Mouse (Mus musculus): ENCODE measurements around the gene Rad51ap2. TPM values are rescaled to one million over a fixed set of nuclear protein-coding genes. Genes with fewer than 3 reads are reported as not detected.

The Rad51ap2 gene
- polyA plus RNA-seq, 1 experiment from 2014 or later, result 0.36 TPM

DNA sequence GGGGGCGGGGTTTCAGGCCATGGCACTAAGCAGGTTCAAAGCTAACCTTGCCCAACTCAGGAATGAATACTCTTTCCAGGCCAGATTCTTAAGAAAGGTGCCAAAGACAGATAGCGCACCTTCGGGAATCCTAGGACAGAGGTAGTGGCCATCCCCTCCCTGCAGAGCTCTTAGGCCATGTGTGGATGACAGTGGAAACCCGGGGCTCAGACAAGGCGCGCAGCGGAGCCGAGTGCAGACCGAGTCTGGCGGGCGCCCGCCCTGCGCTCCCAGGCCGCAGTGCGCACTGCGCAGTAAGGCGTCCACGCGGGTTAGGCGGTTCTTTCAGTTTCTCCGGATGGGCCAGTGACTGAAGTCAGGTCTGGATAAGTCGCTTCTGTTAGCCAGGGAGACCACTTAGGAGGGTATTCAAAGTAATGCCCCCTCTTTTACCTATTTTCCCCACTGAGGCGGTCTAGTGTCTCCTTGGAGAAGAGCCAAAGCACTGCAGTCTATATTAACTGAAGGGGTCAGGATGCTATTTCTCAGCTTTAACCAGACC is 17.9 kb upstream of the Rad51ap2 start:
- peaks cover 5% of the 10 kb centered on the region; the same call in 1 of the 2 replicates for H3K27me3 ChIP-seq (replicated peaks)
- WGBS, result 26% methylated on average over 23 of the region's 23 CpGs
- no peaks in the 10 kb centered on the region for H3K36me3 ChIP-seq
- H3K4me3 ChIP-seq (replicated peaks), result peak overlapping the region; percentile 52
- peak overlapping the region; percentile 68 for H3K4me2 ChIP-seq
- peaks cover 25% of the 10 kb centered on the region for H3K4me1 ChIP-seq
- H3K9me3 ChIP-seq (replicated peaks), result no peaks in the 10 kb centered on the region
- ATAC-seq (ENCODE audit: low FRiP score), result no peak
- H3K9ac ChIP-seq (replicated peaks), result no peak overlapping the region
- no peak overlapping the region for H3K27ac ChIP-seq (replicated peaks)

DNA sequence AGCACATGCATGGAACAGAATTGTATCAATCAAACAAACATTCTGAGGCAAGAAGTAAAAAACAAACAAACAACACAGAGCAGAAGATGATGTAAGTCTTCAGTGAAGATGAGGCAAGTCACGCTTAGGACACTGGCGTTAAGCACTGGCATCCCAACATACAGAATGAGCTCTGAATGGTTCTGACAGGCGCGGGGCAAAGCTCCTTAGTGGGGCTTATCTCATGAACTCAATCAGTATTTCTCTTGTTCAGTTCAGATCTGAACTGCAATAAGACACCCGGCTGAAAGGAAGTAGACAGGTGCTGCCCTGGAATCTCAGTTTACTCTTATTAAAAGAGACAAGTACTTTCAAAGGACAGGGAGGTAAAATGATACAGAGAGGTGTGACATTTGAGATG is 1.7 kb upstream of the Rad51ap2 start:
- no peak for ATAC-seq (ENCODE audit: low FRiP score)
- H3K27me3 ChIP-seq (replicated peaks), result no peaks in the 10 kb centered on the region
- no peak overlapping the region for H3K9ac ChIP-seq (replicated peaks)
- H3K27ac ChIP-seq (replicated peaks), result no peak overlapping the region
- H3K4me1 ChIP-seq, result no peaks in the 10 kb centered on the region
- 75% methylated on average over 5 of the region's 5 CpGs for WGBS
- no peak overlapping the region for H3K4me2 ChIP-seq
- H3K36me3 ChIP-seq, result no peaks in the 10 kb centered on the region
- no peaks in the 10 kb centered on the region for H3K9me3 ChIP-seq (replicated peaks)
- H3K4me3 ChIP-seq (replicated peaks), result no peak overlapping the region

- peak overlapping the region; percentile 53 for H3K4me3 ChIP-seq (replicated peaks)
- 3% methylated on average over 11 of the region's 11 CpGs for WGBS
- H3K27me3 ChIP-seq (replicated peaks), result no peaks in the 10 kb centered on the region
- no peaks in the 10 kb centered on the region for H3K4me1 ChIP-seq
- peak overlapping the region; percentile 77 for H3K4me2 ChIP-seq
- no peaks in the 10 kb centered on the region for H3K36me3 ChIP-seq
- peak; percentile 77; the same call in 1 of the 2 replicates for ATAC-seq (ENCODE audit: low FRiP score)
- no peaks in the 10 kb centered on the region for H3K9me3 ChIP-seq (replicated peaks)
- H3K9ac ChIP-seq (replicated peaks), result peak overlapping the region; percentile 59
- no peak overlapping the region; the same call in 1 of the 2 replicates for H3K27ac ChIP-seq (replicated peaks)
Measured at GRCm38 (mm10) chr12:11456213-11456612, 334 bp downstream of the Rad51ap2 start.

- Histone ChIP-seq H3K27ac (replicated peaks) (no peak overlapping the region), H3K27me3 (replicated peaks) (no peaks in the 10 kb centered on the region), H3K4me3 (replicated peaks) (peak overlapping the region; percentile 53), H3K9me3 (replicated peaks) (no peaks in the 10 kb centered on the region), H3K4me1 (no peaks in the 10 kb centered on the region), H3K9ac (replicated peaks) (no peak overlapping the region), H3K4me2 (peak overlapping the region; percentile 77), H3K36me3 (no peaks in the 10 kb centered on the region)
- 87% methylated on average over 4 of the region's 4 CpGs for WGBS
- no peak for ATAC-seq (ENCODE audit: low FRiP score)
Measured at GRCm38 (mm10) chr12:11456632-11457031, 753 bp downstream of the Rad51ap2 start.

Other genes with a start within 250 kb of the Rad51ap2 start
- not detected in 2 replicates for gene Msgn1, start 247.1 kb upstream of the Rad51ap2 start, polyA plus RNA-seq (2015; fragmentation: Nextera tagmentation; extraction: Ambion mirVana)
- gene Gen1, start 190.3 kb upstream of the Rad51ap2 start, polyA plus RNA-seq (2015; fragmentation: Nextera tagmentation; extraction: Ambion mirVana), result 1.9 and 3.3 TPM in 2 replicates
- gene Smc6, start 190.2 kb upstream of the Rad51ap2 start, polyA plus RNA-seq (2015; fragmentation: Nextera tagmentation; extraction: Ambion mirVana), result 113 and 124 TPM in 2 replicates
- gene Vsnl1, start 19.5 kb upstream of the Rad51ap2 start, polyA plus RNA-seq (2015; fragmentation: Nextera tagmentation; extraction: Ambion mirVana), result 142 and 148 TPM in 2 replicates

Data from neural tube, embryonic 15.5 days (tissue).